Mouse (Mus musculus) stomach, embryonic 14.5 days (tissue): Measurements from ENCODE around the gene Lce1l. TPM values are rescaled to one million over a fixed set of nuclear protein-coding genes. Genes with fewer than 3 reads are reported as not detected.

ENCODE experiments used
- ATAC-seq: fragments of 200-750 bp; cut with Nextera tagmentation; 2 replicates; pipeline ENCODE4 v1.8.0; 2017; ENCODE audit warnings: low read depth, moderate TSS enrichment; ENCODE audit not compliant: insufficient number of reproducible peaks, insufficient read depth, low FRiP score
- H3K27ac ChIP-seq: fragments of 300-500 bp; sonication (generic); 2 replicates; pipeline ENCODE4 v1.5.1; 2014; ENCODE audit warnings: mild to moderate bottlenecking, low read length, moderate library complexity, mixed read lengths
- H3K27me3 ChIP-seq: fragments of 300-500 bp; sonication (generic); 2 replicates; pipeline ENCODE4 v1.6.1; 2014; ENCODE audit warnings: low read length, control low read depth, mixed read lengths; ENCODE audit not compliant: control insufficient read depth, insufficient read depth
- H3K36me3 ChIP-seq: fragments of 300-500 bp; sonication (generic); 2 replicates; pipeline ENCODE4 v1.6.1; 2014; ENCODE audit warnings: mild to moderate bottlenecking, control low read depth, low read length, moderate library complexity, mixed read lengths; ENCODE audit not compliant: control insufficient read depth, insufficient read depth
- H3K4me1 ChIP-seq: fragments of 300-500 bp; sonication (generic); 2 replicates; pipeline ENCODE4 v1.6.1; 2014; ENCODE audit warnings: low read length, control low read depth, mixed read lengths; ENCODE audit not compliant: control insufficient read depth, insufficient read depth
- H3K4me2 ChIP-seq: fragments of 300-500 bp; sonication (generic); replicated peaks from 2 replicates; pipeline ENCODE4 v1.6.1; 2014; ENCODE audit warnings: low read depth, low read length, control low read depth
- H3K4me3 ChIP-seq: fragments of 300-500 bp; sonication (generic); 2 replicates; pipeline ENCODE4 v1.5.1; 2014; ENCODE audit warnings: low read depth, low read length, control low read depth
- H3K9ac ChIP-seq: fragments of 300-500 bp; sonication (generic); replicated peaks from 2 replicates; pipeline ENCODE4 v1.6.1; 2014; ENCODE audit warnings: low read depth, mild to moderate bottlenecking, control low read depth, low read length, moderate library complexity, mixed read lengths
- H3K9me3 ChIP-seq: fragments of 300-500 bp; sonication (generic); 2 replicates; pipeline ENCODE4 v1.6.1; 2016; ENCODE audit warnings: low read depth, low read length, control low read depth; ENCODE audit not compliant: control insufficient read depth
- polyA plus RNA-seq: library from polyadenylated mRNA; unstranded; fragments of >200 nt; fragmentation: Nextera tagmentation; extraction: Ambion mirVana; gene quantifications from 2 replicates; pipeline ENCODE4 v1.2.1, GENCODE M21; 2014

Gene Lce1l
- polyA plus RNA-seq, 1 experiment from 2014 or later, result not detected

GRCm38 (mm10) chr3:92807791-92808190, 43.3 kb downstream of the Lce1l start, which contains the start of gene Lce1k:
TSS of gene Lce1k (minus strand) at chr3:92807891.
- ATAC-seq, result no peak
- Histone ChIP-seq H3K27ac (no peak within 1 kb of the TSS), H3K9ac (no peak within 1 kb of the TSS)

More at GRCm38 (mm10) chr3:92807791-92808190, 43.3 kb downstream of the Lce1l start, which contains the start of gene Lce1k:
- Histone ChIP-seq H3K4me1 (no peaks in the 10 kb centered on the region), H3K27me3 (no peaks in the 10 kb centered on the region), H3K4me3 (no peak within 1 kb of the TSS), H3K36me3 (no peaks in the 10 kb centered on the region), H3K4me2 (no peak within 1 kb of the TSS), H3K9me3 (no peaks in the 10 kb centered on the region)

Other genes with a start within 250 kb of the Lce1l start
- gene 2210017I01Rik, start 243.8 kb downstream of the Lce1l start, polyA plus RNA-seq, result not detected in 2 replicates
- gene Lce6a, start 229.6 kb downstream of the Lce1l start, polyA plus RNA-seq, result not detected in 2 replicates
- not detected in 2 replicates for gene Lce1a1, start 203.0 kb downstream of the Lce1l start, polyA plus RNA-seq
- not detected in 2 replicates for gene Lce1b, start 194.4 kb downstream of the Lce1l start, polyA plus RNA-seq
- gene Lce1a2, start 181.0 kb downstream of the Lce1l start, polyA plus RNA-seq, result not detected in 2 replicates
- gene Lce1c, start 172.0 kb downstream of the Lce1l start, polyA plus RNA-seq, result not detected in 2 replicates
- gene Lce1d, start 164.1 kb downstream of the Lce1l start, polyA plus RNA-seq, result not detected in 2 replicates
- gene Lce1e, start 142.2 kb downstream of the Lce1l start, polyA plus RNA-seq, result not detected in 2 replicates
- not detected in 2 replicates for gene Lce1f, start 130.9 kb downstream of the Lce1l start, polyA plus RNA-seq
- not detected in 2 replicates for gene Gm38119, start 112.2 kb downstream of the Lce1l start, polyA plus RNA-seq
- gene Lce1g, start 98.9 kb downstream of the Lce1l start, polyA plus RNA-seq, result not detected in 2 replicates
- gene Lce1h, start 86.2 kb downstream of the Lce1l start, polyA plus RNA-seq, result not detected in 2 replicates
- not detected in 2 replicates for gene Lce1i, start 72.4 kb downstream of the Lce1l start, polyA plus RNA-seq
- not detected in 2 replicates for gene Lce1j, start 60.8 kb downstream of the Lce1l start, polyA plus RNA-seq
- gene Lce1k, start 43.4 kb downstream of the Lce1l start, polyA plus RNA-seq, result not detected in 2 replicates
- 0.15 TPM in 1 of 2 replicates, not detected in the other for gene Kprp, start 24.0 kb downstream of the Lce1l start, polyA plus RNA-seq
- not detected in 2 replicates for gene 2310050C09Rik, start 18.9 kb upstream of the Lce1l start, polyA plus RNA-seq
- gene Lce3a, start 74.9 kb upstream of the Lce1l start, polyA plus RNA-seq, result not detected in 2 replicates
- gene Lce3b, start 81.7 kb upstream of the Lce1l start, polyA plus RNA-seq, result not detected in 2 replicates
- not detected in 2 replicates for gene Lce3c, start 93.2 kb upstream of the Lce1l start, polyA plus RNA-seq
- gene Lce3d, start 106.1 kb upstream of the Lce1l start, polyA plus RNA-seq, result not detected in 2 replicates
- gene Lce3e, start 115.8 kb upstream of the Lce1l start, polyA plus RNA-seq, result not detected in 2 replicates
- not detected in 2 replicates for gene Lce3f, start 140.9 kb upstream of the Lce1l start, polyA plus RNA-seq
- gene Crct1, start 164.4 kb upstream of the Lce1l start, polyA plus RNA-seq, result 0.38 and 0.85 TPM in 2 replicates
- not detected in 2 replicates for gene Lce1m, start 167.8 kb upstream of the Lce1l start, polyA plus RNA-seq
- not detected in 2 replicates for gene Gm4858, start 217.5 kb upstream of the Lce1l start, polyA plus RNA-seq